Mouse (Mus musculus) neural tube, embryonic 12.5 days (tissue): ENCODE measurements at regions not wholly inside any gene's neighbourhood (a gene's known extent, or its start where the extent isn't known, plus 50 kb on each side); places are given as distances from the start of the nearest gene placed in this dataset.

Experiments
- ATAC-seq: fragments of 200-750 bp; cut with Nextera tagmentation; 2 replicates; pipeline ENCODE4 v1.8.0; 2017; ENCODE audit warnings: low read depth, mild to moderate bottlenecking, moderate TSS enrichment, moderate library complexity; ENCODE audit not compliant: low FRiP score
- H3K27ac ChIP-seq: fragments of 300-500 bp; sonication (generic); 2 replicates; pipeline ENCODE4 v1.5.1; 2016
- H3K27me3 ChIP-seq: fragments of 300-500 bp; sonication (generic); replicated peaks from 2 replicates; pipeline ENCODE4 v1.6.1; 2016; ENCODE audit warnings: mild to moderate bottlenecking
- H3K36me3 ChIP-seq: fragments of 300-500 bp; sonication (generic); 2 replicates; pipeline ENCODE4 v1.6.1; 2016; ENCODE audit warnings: mild to moderate bottlenecking
- H3K4me1 ChIP-seq: fragments of 300-500 bp; sonication (generic); 2 replicates; pipeline ENCODE4 v1.6.1; 2016
- H3K4me2 ChIP-seq: fragments of 300-500 bp; sonication (generic); replicated peaks from 2 replicates; pipeline ENCODE4 v1.6.1; 2016; ENCODE audit warnings: mild to moderate bottlenecking
- H3K4me3 ChIP-seq: fragments of 300-500 bp; sonication (generic); 2 replicates; pipeline ENCODE4 v1.5.1; 2016
- H3K9ac ChIP-seq: fragments of 300-500 bp; sonication (generic); 2 replicates; pipeline ENCODE4 v1.6.1; 2016; ENCODE audit warnings: mild to moderate bottlenecking
- H3K9me3 ChIP-seq: fragments of 300-500 bp; sonication (generic); 2 replicates; pipeline ENCODE4 v1.6.1; 2016; ENCODE audit warnings: mild to moderate bottlenecking
- WGBS: fragments of 180-500 bp; shearing (Covaris S2); methylation state at CpG from one replicate; pipeline ENCODE4 v1.1.7; 2016; 5-methylcytosine and 5-hydroxymethylcytosine counted together

DNA sequence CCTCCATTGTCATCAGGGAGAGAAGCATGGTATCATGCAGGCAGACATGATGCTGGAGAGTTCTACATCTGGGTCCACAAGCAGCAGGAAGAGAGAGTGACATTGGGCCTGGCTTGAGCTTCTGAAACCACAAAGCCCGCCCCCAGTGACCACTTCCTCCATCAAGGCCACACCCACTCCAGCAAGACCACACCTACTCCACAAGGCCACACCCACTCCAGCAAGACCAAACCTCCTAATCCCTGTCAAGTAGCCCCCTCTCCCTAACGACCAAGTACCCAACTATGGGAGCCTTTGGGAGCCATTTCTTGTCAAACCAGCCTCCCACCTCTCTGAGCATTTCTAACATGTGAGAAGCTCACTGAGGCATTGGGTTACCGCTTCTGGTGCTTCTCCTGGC, 209.6 kb downstream of the Rpap3 start:
- Histone ChIP-seq H3K9me3 (peaks cover 5% of the 10 kb centered on the region), H3K27ac (no peak overlapping the region), H3K27me3 (no peaks in the 10 kb centered on the region), H3K36me3 (no peaks in the 10 kb centered on the region), H3K4me1 (no peaks in the 10 kb centered on the region), H3K4me2 (no peak overlapping the region), H3K4me3 (no peak overlapping the region), H3K9ac (no peak overlapping the region)
- no peak for ATAC-seq
- 86% methylated on average over 3 of the region's 3 CpGs for WGBS

DNA sequence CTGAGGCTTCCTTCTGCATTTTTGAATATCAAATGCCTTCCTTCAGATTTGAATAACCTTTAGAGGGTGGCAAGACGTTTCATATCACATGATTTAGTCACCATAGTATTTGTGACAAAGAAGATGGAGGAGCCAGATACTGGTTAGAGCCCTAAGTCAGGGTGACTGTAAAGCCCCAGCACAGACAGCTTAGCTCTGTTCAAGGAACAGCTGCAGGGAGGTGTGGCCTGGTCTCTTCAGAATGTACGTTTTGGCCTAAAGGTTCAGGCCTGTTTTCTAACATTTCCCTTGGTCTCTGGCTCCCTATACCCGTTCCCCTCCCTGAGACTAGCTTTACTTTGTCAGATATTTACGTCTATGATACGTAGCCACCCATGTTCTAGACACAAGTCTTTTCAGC, 212.3 kb downstream of the Rpap3 start:
- H3K27me3 ChIP-seq, result no peaks in the 10 kb centered on the region
- WGBS, result 83% methylated on average over 5 of the region's 5 CpGs
- ATAC-seq, result no peak

GRCm38 (mm10) chr15:97491796-97492195, 213.8 kb downstream of the Rpap3 start:
- H3K9ac ChIP-seq, result no peak overlapping the region
- no peak overlapping the region for H3K4me2 ChIP-seq
- no peak for ATAC-seq
- no peaks in the 10 kb centered on the region for H3K4me1 ChIP-seq
- H3K27me3 ChIP-seq, result no peaks in the 10 kb centered on the region
- 72% methylated on average over 7 of the region's 7 CpGs for WGBS
- no peaks in the 10 kb centered on the region for H3K36me3 ChIP-seq
- H3K9me3 ChIP-seq, result peaks cover 5% of the 10 kb centered on the region
- H3K27ac ChIP-seq, result no peak overlapping the region
- H3K4me3 ChIP-seq, result no peak overlapping the region

More for the DNA sequence above, 212.3 kb downstream of the Rpap3 start:
- Histone ChIP-seq H3K27ac (no peak overlapping the region), H3K4me3 (no peak overlapping the region), H3K4me2 (no peak overlapping the region), H3K9ac (no peak overlapping the region), H3K9me3 (peaks cover 5% of the 10 kb centered on the region), H3K36me3 (no peaks in the 10 kb centered on the region), H3K4me1 (no peaks in the 10 kb centered on the region)

GRCm38 (mm10) chr15:97487425-97487824, 218.2 kb downstream of the Rpap3 start:
- no peaks in the 10 kb centered on the region for H3K9me3 ChIP-seq
- H3K27me3 ChIP-seq, result no peaks in the 10 kb centered on the region
- ATAC-seq, result no peak
- no peak overlapping the region for H3K4me2 ChIP-seq
- H3K9ac ChIP-seq, result no peak overlapping the region
- no peaks in the 10 kb centered on the region for H3K4me1 ChIP-seq
- WGBS, result 93% methylated on average over 2 of the region's 2 CpGs
- no peaks in the 10 kb centered on the region for H3K36me3 ChIP-seq
- no peak overlapping the region for H3K4me3 ChIP-seq
- no peak overlapping the region for H3K27ac ChIP-seq

GRCm38 (mm10) chr15:97471986-97472779, 225.1 kb upstream of the Amigo2 start:
- WGBS, result 87% methylated on average over 15 of the region's 15 CpGs
- Histone ChIP-seq H3K27me3 (no peaks in the 10 kb centered on the region), H3K36me3 (no peaks in the 10 kb centered on the region), H3K4me3 (no peak overlapping the region), H3K4me1 (no peaks in the 10 kb centered on the region), H3K27ac (no peak overlapping the region), H3K4me2 (no peak overlapping the region), H3K9me3 (no peaks in the 10 kb centered on the region), H3K9ac (no peak overlapping the region)
- ATAC-seq, result no peak

- no peaks in the 10 kb centered on the region for H3K4me1 ChIP-seq
- no peak for ATAC-seq
- no peak overlapping the region for H3K4me3 ChIP-seq
- no peak overlapping the region for H3K9ac ChIP-seq
- H3K4me2 ChIP-seq, result no peak overlapping the region
- 75% methylated on average over 4 of the region's 4 CpGs for WGBS
- H3K36me3 ChIP-seq, result no peaks in the 10 kb centered on the region
- H3K27ac ChIP-seq, result no peak overlapping the region
- no peaks in the 10 kb centered on the region for H3K9me3 ChIP-seq
- no peaks in the 10 kb centered on the region for H3K27me3 ChIP-seq
Observed at GRCm38 (mm10) chr15:97471476-97471875, 224.4 kb upstream of the Amigo2 start.

- Histone ChIP-seq H3K4me2 (no peak overlapping the region), H3K4me1 (no peaks in the 10 kb centered on the region), H3K27ac (no peak overlapping the region), H3K9ac (no peak overlapping the region), H3K4me3 (no peak overlapping the region), H3K9me3 (no peaks in the 10 kb centered on the region), H3K36me3 (no peaks in the 10 kb centered on the region), H3K27me3 (no peaks in the 10 kb centered on the region)
- 88% methylated on average over 19 of the region's 19 CpGs for WGBS
- ATAC-seq, result no peak
Observed at GRCm38 (mm10) chr15:97469684-97470344, 222.7 kb upstream of the Amigo2 start.

DNA sequence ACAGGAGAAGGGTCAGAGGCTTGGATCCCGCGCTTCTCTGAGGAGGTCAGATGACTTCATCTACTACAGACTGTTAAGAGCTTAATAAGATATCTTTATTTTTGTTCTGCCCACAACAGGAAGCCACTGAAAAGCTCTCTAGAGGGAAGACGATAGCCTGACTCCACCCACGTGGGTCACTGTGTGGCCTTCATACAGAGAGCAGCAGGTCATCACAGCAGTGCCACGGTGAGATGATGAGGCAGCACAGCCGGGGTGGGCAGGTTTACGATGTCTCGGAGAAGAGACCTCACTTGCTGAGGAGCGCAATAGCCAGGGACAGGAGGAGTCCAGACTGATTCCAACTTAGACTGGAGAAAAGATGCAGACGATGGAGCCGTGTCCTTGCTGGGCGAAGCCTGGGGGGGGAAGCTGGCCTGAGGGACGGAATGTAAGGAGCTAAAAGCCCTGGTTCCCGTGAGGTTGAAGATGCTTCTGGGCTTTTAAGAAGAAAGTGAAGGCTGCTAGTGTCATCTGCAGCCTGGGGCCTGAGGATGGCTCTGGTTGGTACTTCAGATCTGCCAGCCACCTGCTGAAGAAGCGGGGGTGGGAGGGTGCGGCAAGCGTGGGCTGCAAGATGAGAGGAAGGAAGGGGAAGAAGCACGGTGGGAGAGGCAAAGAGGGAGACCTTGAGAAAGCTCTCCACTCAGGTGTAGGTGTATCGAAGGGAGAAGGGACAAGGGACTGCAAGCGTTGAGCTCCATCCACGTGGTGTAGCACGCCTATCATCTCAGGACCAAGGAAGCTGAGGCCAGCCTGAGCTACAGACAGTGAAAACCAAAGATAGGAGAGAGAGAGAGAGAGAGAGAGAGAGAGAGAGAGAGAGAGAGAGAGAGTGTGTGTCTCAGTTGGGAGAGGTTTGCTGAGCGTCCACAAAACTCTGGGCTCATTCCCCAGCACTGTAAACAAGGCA, 221.9 kb upstream of the Amigo2 start:
- H3K9me3 ChIP-seq, result no peaks in the 10 kb centered on the region
- no peaks in the 10 kb centered on the region for H3K36me3 ChIP-seq
- ATAC-seq, result no peak
- no peak overlapping the region for H3K27ac ChIP-seq
- H3K9ac ChIP-seq, result no peak overlapping the region
- H3K27me3 ChIP-seq, result no peaks in the 10 kb centered on the region
- no peak overlapping the region for H3K4me2 ChIP-seq
- WGBS, result 69% methylated on average over 23 of the region's 23 CpGs
- no peak overlapping the region for H3K4me3 ChIP-seq
- no peaks in the 10 kb centered on the region for H3K4me1 ChIP-seq

- Histone ChIP-seq H3K9me3 (no peaks in the 10 kb centered on the region), H3K9ac (no peak overlapping the region), H3K27me3 (no peaks in the 10 kb centered on the region), H3K4me2 (no peak overlapping the region), H3K4me3 (no peak overlapping the region), H3K4me1 (no peaks in the 10 kb centered on the region), H3K27ac (no peak overlapping the region), H3K36me3 (no peaks in the 10 kb centered on the region)
- no peak for ATAC-seq
- WGBS, result 86% methylated on average over 18 of the region's 18 CpGs
Observed at GRCm38 (mm10) chr15:97467781-97468485, 220.8 kb upstream of the Amigo2 start.

DNA sequence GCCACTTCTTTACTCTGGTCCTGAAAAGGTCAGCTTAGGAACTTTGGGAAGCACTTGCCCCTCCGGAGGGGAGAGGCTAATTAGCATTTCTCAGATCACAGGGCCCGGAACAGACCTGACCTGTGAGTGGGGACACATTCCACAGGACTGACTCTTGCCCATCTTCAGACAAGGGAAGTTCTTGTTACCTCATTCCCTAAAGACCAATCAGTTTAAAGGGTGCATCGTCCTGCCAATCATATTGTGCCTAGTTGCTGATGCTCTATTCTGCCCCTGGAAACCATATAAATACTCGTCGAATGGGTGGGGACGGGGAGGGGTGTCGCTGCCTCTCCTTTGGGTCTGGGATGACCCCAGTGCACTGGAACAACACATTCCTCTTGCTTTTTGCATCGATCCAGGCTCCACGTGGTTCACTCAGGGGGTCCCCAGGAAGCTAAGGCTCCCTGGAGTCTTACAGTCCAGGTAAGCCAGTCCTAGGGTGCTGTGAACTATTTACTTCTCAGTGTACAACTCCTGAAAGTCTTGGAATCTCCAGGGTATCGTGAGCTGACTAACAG, 219.9 kb upstream of the Amigo2 start:
- WGBS, result 87% methylated on average over 10 of the region's 10 CpGs
- H3K9ac ChIP-seq, result no peak overlapping the region
- H3K27me3 ChIP-seq, result no peaks in the 10 kb centered on the region
- ATAC-seq, result no peak
- no peaks in the 10 kb centered on the region for H3K36me3 ChIP-seq
- no peaks in the 10 kb centered on the region for H3K4me1 ChIP-seq
- H3K4me2 ChIP-seq, result no peak overlapping the region
- no peak overlapping the region for H3K27ac ChIP-seq
- no peaks in the 10 kb centered on the region for H3K9me3 ChIP-seq
- H3K4me3 ChIP-seq, result no peak overlapping the region

- Histone ChIP-seq H3K27me3 (no peaks in the 10 kb centered on the region), H3K4me1 (no peaks in the 10 kb centered on the region), H3K4me2 (no peak overlapping the region), H3K4me3 (no peak overlapping the region), H3K9me3 (no peaks in the 10 kb centered on the region), H3K36me3 (no peaks in the 10 kb centered on the region), H3K9ac (no peak overlapping the region), H3K27ac (no peak overlapping the region)
- no peak for ATAC-seq
- 69% methylated on average over 3 of the region's 3 CpGs for WGBS
Observed at GRCm38 (mm10) chr15:97466110-97466509, 219.0 kb upstream of the Amigo2 start.
